ENCODE assay signal across 15 mouse cellular contexts in genomic region chr11:60030747-60031331, GRCm38 (mm10). TPM values are rescaled to one million over a fixed set of nuclear protein-coding genes. Genes with fewer than 3 reads are reported as not detected.
DNase-seq lines count a peak whose midpoint lies in the region; ATAC-seq lines count a peak whose summit lies in the region.
"Had no signal": no experiment of that assay in that cellular context is flagged by ENCODE, and none has a peak within 500 bp of the region (broad histone marks: within the 10 kb centered on the region; RNA-seq: fewer than 3 reads in every experiment).

No protein-coding gene starts in this region.

- ATAC-seq in forebrain, embryonic 13.5 days, result no peak
- ATAC-seq in hindbrain, embryonic 16.5 days, result no peak
- no peak for ATAC-seq in hindbrain, embryonic 14.5 days (ENCODE audit: low FRiP score)
- no peak for ATAC-seq in limb, embryonic 11.5 days (ENCODE audit: insufficient number of reproducible peaks, low FRiP score, low TSS enrichment, low read depth)
- ATAC-seq: liver, postnatal 0 days had no signal

- peaks cover 19% of the 10 kb centered on the region for H3K4me1 ChIP-seq in forebrain, embryonic 10.5 days
- peaks cover 8% of the 10 kb centered on the region; the same call in 1 of the 2 replicates for H3K4me1 ChIP-seq in forebrain, embryonic 13.5 days
- peaks cover 8% of the 10 kb centered on the region; the same call in 1 of the 2 replicates for H3K4me1 ChIP-seq in hindbrain, embryonic 16.5 days (ENCODE audit: control insufficient read depth, insufficient read depth, low read depth, low read length)
- no peaks in the 10 kb centered on the region for H3K4me1 ChIP-seq in hindbrain, embryonic 14.5 days (replicated peaks; ENCODE audit: control insufficient read depth, insufficient read depth, low read length)
- no peaks in the 10 kb centered on the region for H3K4me1 ChIP-seq in limb, embryonic 11.5 days (ENCODE audit: control insufficient read depth, insufficient read depth, low read length)

- no peak overlapping the region for H3K4me3 ChIP-seq in forebrain, embryonic 10.5 days
- no peak overlapping the region for H3K4me3 ChIP-seq in forebrain, embryonic 13.5 days
- H3K4me3 ChIP-seq in hindbrain, embryonic 16.5 days (ENCODE audit: low read length), result no peak overlapping the region
- no peak overlapping the region for H3K4me3 ChIP-seq in hindbrain, embryonic 14.5 days (replicated peaks; ENCODE audit: low read length)
- H3K4me3 ChIP-seq in limb, embryonic 11.5 days (ENCODE audit: low read depth, low read length), result no peak overlapping the region
- H3K4me3 ChIP-seq: embryonic facial prominence, embryonic 12.5 days; megakaryocyte, embryonic 14.5 days had no signal

- 90% methylated on average over 4 of the region's 4 CpGs for WGBS in forebrain, embryonic 10.5 days
- 88% methylated on average over 4 of the region's 4 CpGs for WGBS in forebrain, embryonic 13.5 days
- 88% methylated on average over 4 of the region's 4 CpGs for WGBS in hindbrain, embryonic 16.5 days
- WGBS in hindbrain, embryonic 14.5 days, result 89% methylated on average over 4 of the region's 4 CpGs
- 85% methylated on average over 4 of the region's 4 CpGs for WGBS in limb, embryonic 11.5 days

- no peak overlapping the region for H3K4me2 ChIP-seq in forebrain, embryonic 13.5 days
- no peak overlapping the region for H3K4me2 ChIP-seq in hindbrain, embryonic 16.5 days (ENCODE audit: low read length)
- H3K4me2 ChIP-seq in hindbrain, embryonic 14.5 days (replicated peaks), result no peak overlapping the region
- H3K4me2 ChIP-seq in limb, embryonic 11.5 days (ENCODE audit: low read depth, severe bottlenecking), result no peak overlapping the region
- H3K4me2 ChIP-seq: embryonic facial prominence, embryonic 12.5 days had no signal

- no peaks in the 10 kb centered on the region for H3K36me3 ChIP-seq in forebrain, embryonic 10.5 days (replicated peaks)
- H3K36me3 ChIP-seq in forebrain, embryonic 13.5 days (ENCODE audit: poor library complexity, severe bottlenecking), result no peaks in the 10 kb centered on the region
- H3K36me3 ChIP-seq in hindbrain, embryonic 16.5 days (ENCODE audit: control insufficient read depth, insufficient read depth, low read length), result no peaks in the 10 kb centered on the region
- H3K36me3 ChIP-seq in hindbrain, embryonic 14.5 days (replicated peaks; ENCODE audit: control insufficient read depth, insufficient read depth), result no peaks in the 10 kb centered on the region
- H3K36me3 ChIP-seq in limb, embryonic 11.5 days (ENCODE audit: control insufficient read depth, insufficient read depth, low read length), result no peaks in the 10 kb centered on the region
- H3K36me3 ChIP-seq: embryonic facial prominence, embryonic 12.5 days had no signal

- peak overlapping the region; percentile 36 for H3K27ac ChIP-seq in forebrain, embryonic 10.5 days
- H3K27ac ChIP-seq in forebrain, embryonic 13.5 days, result no peak overlapping the region
- H3K27ac ChIP-seq in hindbrain, embryonic 16.5 days (ENCODE audit: low read depth, low read length), result peak overlapping the region; percentile 67
- no peak overlapping the region for H3K27ac ChIP-seq in hindbrain, embryonic 14.5 days
- H3K27ac ChIP-seq in limb, embryonic 11.5 days (replicated peaks; ENCODE audit: low read depth, low read length), result peak overlapping the region; percentile 51; the same call in 1 of the 2 replicates
- H3K27ac ChIP-seq: embryonic facial prominence, embryonic 12.5 days had no signal

- no peaks in the 10 kb centered on the region for H3K9me3 ChIP-seq in forebrain, embryonic 10.5 days
- H3K9me3 ChIP-seq in forebrain, embryonic 13.5 days (replicated peaks), result no peaks in the 10 kb centered on the region
- H3K9me3 ChIP-seq in hindbrain, embryonic 16.5 days (ENCODE audit: control insufficient read depth, low read length), result no peaks in the 10 kb centered on the region
- H3K9me3 ChIP-seq in hindbrain, embryonic 14.5 days (ENCODE audit: control insufficient read depth, low read length), result no peaks in the 10 kb centered on the region
- H3K9me3 ChIP-seq in limb, embryonic 11.5 days (ENCODE audit: control insufficient read depth, low read length), result no peaks in the 10 kb centered on the region
- H3K9me3 ChIP-seq: embryonic facial prominence, embryonic 12.5 days; megakaryocyte, embryonic 14.5 days had no signal

- H3K27me3 ChIP-seq in forebrain, embryonic 10.5 days (ENCODE audit: poor library complexity, severe bottlenecking), result no peaks in the 10 kb centered on the region
- no peaks in the 10 kb centered on the region for H3K27me3 ChIP-seq in forebrain, embryonic 13.5 days
- no peaks in the 10 kb centered on the region for H3K27me3 ChIP-seq in hindbrain, embryonic 16.5 days (replicated peaks; ENCODE audit: control insufficient read depth, insufficient read depth, low read length)
- no peaks in the 10 kb centered on the region for H3K27me3 ChIP-seq in hindbrain, embryonic 14.5 days (ENCODE audit: control insufficient read depth, insufficient read depth, low read length)
- no peaks in the 10 kb centered on the region for H3K27me3 ChIP-seq in limb, embryonic 11.5 days (ENCODE audit: control insufficient read depth, insufficient read depth, low read length)
- H3K27me3 ChIP-seq: embryonic facial prominence, embryonic 12.5 days; megakaryocyte, embryonic 14.5 days had no signal

- DNase-seq in forebrain, embryonic 10.5 days (ENCODE audit: extremely low spot score, low spot score), result no peak
- no peak for DNase-seq in hindbrain, embryonic 14.5 days (ENCODE audit: low spot score)
- DNase-seq in cerebellum, postnatal 14 days, result peak; percentile 35 to 58
- no peak for DNase-seq in limb, embryonic 11.5 days (ENCODE audit: low spot score)
- no peak for DNase-seq in urinary bladder, adult 2 months (ENCODE audit: low spot score)
- DNase-seq: gastrocnemius, postnatal 14 days; kidney, adult 18-20 months; kidney, postnatal 25 days; liver; liver, postnatal 0 days; lung, postnatal 14 days had no signal

- no peak overlapping the region for H3K9ac ChIP-seq in forebrain, embryonic 13.5 days
- H3K9ac ChIP-seq in hindbrain, embryonic 16.5 days (ENCODE audit: low read depth, low read length), result no peak overlapping the region
- H3K9ac ChIP-seq in hindbrain, embryonic 14.5 days, result no peak overlapping the region
- H3K9ac ChIP-seq in limb, embryonic 11.5 days (ENCODE audit: low read length), result no peak overlapping the region; the same call in 1 of the 2 replicates
- H3K9ac ChIP-seq: embryonic facial prominence, embryonic 12.5 days; liver, postnatal 0 days had no signal

RNA-seq across cellular contexts. Expression of gene Pemt, which starts 15.4 kb away (rescaled TPM):
- 7.9 and 9.7 TPM in 2 replicates for polyA plus RNA-seq in forebrain, embryonic 10.5 days (2016; fragmentation: Nextera tagmentation; extraction: Ambion mirVana)
- 4.3 and 7.0 TPM in 2 replicates for polyA plus RNA-seq in forebrain, embryonic 13.5 days (2015; fragmentation: Nextera tagmentation; extraction: Ambion mirVana)
- polyA plus RNA-seq in hindbrain, embryonic 16.5 days (2015; fragmentation: Nextera tagmentation; extraction: Ambion mirVana), result 8.3 and 9.1 TPM in 2 replicates
- 7.7 and 7.9 TPM in 2 replicates for polyA plus RNA-seq in hindbrain, embryonic 14.5 days (2014; fragmentation: Nextera tagmentation; extraction: Ambion mirVana)
- polyA plus RNA-seq in limb, embryonic 11.5 days (2014; fragmentation: Nextera tagmentation; extraction: Ambion mirVana), result 4.9 and 6.1 TPM in 2 replicates
- polyA plus RNA-seq in urinary bladder, adult 2 months (2012; rRNA removed), result 4.3 and 5.3 TPM in 2 replicates

Comparison
In these comparisons a context has a peak if more than half of its experiments do, and no peak if none do; other contexts are left out.
1. H3K27ac ChIP-seq: peak in forebrain, embryonic 10.5 days (single experiment), hindbrain, embryonic 16.5 days (single experiment) and limb, embryonic 11.5 days (single experiment); none in forebrain, embryonic 13.5 days (single experiment) and hindbrain, embryonic 14.5 days (single experiment).
2. DNase-seq: peak in cerebellum, postnatal 14 days (2 of 2); none in forebrain, embryonic 10.5 days (single experiment), hindbrain, embryonic 14.5 days (single experiment), limb, embryonic 11.5 days (single experiment) and urinary bladder, adult 2 months (single experiment).